Mouse (Mus musculus): ENCODE results near the gene Fuca1. TPM values are rescaled to one million over a fixed set of nuclear protein-coding genes. Genes with fewer than 3 reads are reported as not detected.

Gene Fuca1
- polyA plus RNA-seq, 1 experiment from 2014 or later: 58.8 TPM

DNA sequence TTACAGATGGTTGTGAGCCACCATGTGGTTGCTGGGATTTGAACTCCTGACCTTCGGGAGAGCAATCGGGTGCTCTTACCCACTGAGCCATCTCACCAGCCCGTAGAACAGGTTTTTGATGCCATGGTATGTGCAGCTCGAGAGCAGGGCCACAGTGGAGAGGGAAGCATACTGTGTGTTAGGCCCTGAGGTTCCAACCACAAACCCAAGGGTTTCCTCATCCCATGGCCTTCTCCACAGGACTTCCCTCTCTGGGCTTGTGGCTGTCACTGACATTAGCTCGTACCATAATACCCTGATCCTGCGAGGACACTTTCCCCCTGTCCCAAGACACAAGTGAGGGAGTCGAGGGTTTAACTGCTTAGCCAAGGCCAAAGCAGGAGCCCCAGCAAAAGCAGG lies 21.5 kb upstream of the Fuca1 start:
- H3K4me2 ChIP-seq (ENCODE audit: low read length): no peak overlapping the region
- ATAC-seq: no peak
- WGBS: 87% methylated on average over 7 of the region's 7 CpGs
- no peak overlapping the region for H3K27ac ChIP-seq (ENCODE audit: low read length)
- H3K27me3 ChIP-seq (replicated peaks; ENCODE audit: control insufficient read depth, insufficient read depth, low read length): no peaks in the 10 kb centered on the region
- no peak overlapping the region for H3K9ac ChIP-seq (replicated peaks; ENCODE audit: low read depth, low read length)
- no peak overlapping the region for H3K4me3 ChIP-seq (replicated peaks; ENCODE audit: low read length)
- H3K36me3 ChIP-seq (ENCODE audit: control insufficient read depth, insufficient read depth): no peaks in the 10 kb centered on the region
- no peaks in the 10 kb centered on the region for H3K9me3 ChIP-seq (ENCODE audit: control insufficient read depth, low read length)
- no peaks in the 10 kb centered on the region for H3K4me1 ChIP-seq (replicated peaks; ENCODE audit: control insufficient read depth, insufficient read depth, low read length)

DNA sequence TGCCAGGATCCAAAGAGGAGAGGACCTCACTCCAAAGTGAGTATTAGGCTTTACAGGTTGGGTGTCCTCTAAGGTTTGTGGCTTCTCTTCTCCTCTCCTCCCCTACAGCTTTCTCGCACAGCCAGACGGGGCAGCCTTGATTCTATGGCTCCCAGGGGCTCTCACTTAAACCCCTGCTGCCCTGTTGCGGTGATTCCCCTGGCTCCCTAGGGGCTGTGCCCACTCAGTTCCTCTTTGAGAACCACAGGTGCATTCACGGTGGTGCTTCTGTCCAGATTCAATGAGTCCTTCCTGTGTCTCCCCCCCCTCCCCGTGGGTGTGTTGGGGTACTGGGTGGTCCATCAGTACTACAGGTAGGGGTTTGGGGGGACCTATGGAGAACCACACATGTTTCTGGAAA lies 20.5 kb upstream of the Fuca1 start:
- no peak for ATAC-seq
- H3K4me2 ChIP-seq (ENCODE audit: low read length): no peak overlapping the region
- H3K27ac ChIP-seq (ENCODE audit: low read length): no peak overlapping the region
- no peak overlapping the region for H3K4me3 ChIP-seq (replicated peaks; ENCODE audit: low read length)
- H3K36me3 ChIP-seq (ENCODE audit: control insufficient read depth, insufficient read depth): no peaks in the 10 kb centered on the region
- no peaks in the 10 kb centered on the region for H3K4me1 ChIP-seq (replicated peaks; ENCODE audit: control insufficient read depth, insufficient read depth, low read length)
- H3K9ac ChIP-seq (replicated peaks; ENCODE audit: low read depth, low read length): no peak overlapping the region
- H3K9me3 ChIP-seq (ENCODE audit: control insufficient read depth, low read length): no peaks in the 10 kb centered on the region
- no peaks in the 10 kb centered on the region for H3K27me3 ChIP-seq (replicated peaks; ENCODE audit: control insufficient read depth, insufficient read depth, low read length)
- 89% methylated on average over 5 of the region's 5 CpGs for WGBS

DNA sequence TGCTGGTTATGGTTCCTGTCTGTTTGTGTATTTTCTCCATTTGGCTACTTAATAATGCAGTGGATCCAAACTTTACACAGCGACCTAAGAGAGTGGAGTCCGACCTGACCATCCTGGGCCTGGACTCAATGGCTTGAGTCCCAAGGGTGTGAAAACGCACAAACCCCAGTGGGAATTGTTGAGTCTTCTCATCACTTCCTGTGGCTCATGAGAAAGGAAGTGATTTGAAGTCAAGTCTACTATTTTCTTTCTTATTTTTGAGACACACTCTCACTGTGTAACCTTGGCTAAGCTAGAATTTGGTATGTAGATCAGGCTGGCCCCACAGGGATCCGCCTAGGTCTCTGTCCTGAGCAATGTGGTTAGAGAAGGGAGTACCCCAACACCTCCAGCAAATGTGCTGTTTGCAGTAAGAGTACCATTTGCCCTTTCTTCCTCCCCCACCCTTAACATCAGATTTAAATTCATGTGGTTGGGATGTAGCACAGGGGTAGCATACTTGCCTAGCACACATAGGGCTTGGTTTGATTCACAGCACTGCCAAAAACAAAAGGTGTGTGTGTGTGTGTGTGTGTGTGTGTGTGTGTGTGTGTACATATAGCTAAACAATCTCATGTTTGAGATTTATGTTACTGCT lies 17.8 kb upstream of the Fuca1 start:
- no peak overlapping the region for H3K4me2 ChIP-seq (ENCODE audit: low read length)
- H3K4me1 ChIP-seq (replicated peaks; ENCODE audit: control insufficient read depth, insufficient read depth, low read length): no peaks in the 10 kb centered on the region
- H3K27me3 ChIP-seq (replicated peaks; ENCODE audit: control insufficient read depth, insufficient read depth, low read length): no peaks in the 10 kb centered on the region
- no peak for ATAC-seq
- H3K9ac ChIP-seq (replicated peaks; ENCODE audit: low read depth, low read length): no peak overlapping the region
- H3K27ac ChIP-seq (ENCODE audit: low read length): no peak overlapping the region
- H3K9me3 ChIP-seq (ENCODE audit: control insufficient read depth, low read length): no peaks in the 10 kb centered on the region
- H3K4me3 ChIP-seq (replicated peaks; ENCODE audit: low read length): no peak overlapping the region
- H3K36me3 ChIP-seq (ENCODE audit: control insufficient read depth, insufficient read depth): no peaks in the 10 kb centered on the region
- 89% methylated on average over 4 of the region's 4 CpGs for WGBS

DNA sequence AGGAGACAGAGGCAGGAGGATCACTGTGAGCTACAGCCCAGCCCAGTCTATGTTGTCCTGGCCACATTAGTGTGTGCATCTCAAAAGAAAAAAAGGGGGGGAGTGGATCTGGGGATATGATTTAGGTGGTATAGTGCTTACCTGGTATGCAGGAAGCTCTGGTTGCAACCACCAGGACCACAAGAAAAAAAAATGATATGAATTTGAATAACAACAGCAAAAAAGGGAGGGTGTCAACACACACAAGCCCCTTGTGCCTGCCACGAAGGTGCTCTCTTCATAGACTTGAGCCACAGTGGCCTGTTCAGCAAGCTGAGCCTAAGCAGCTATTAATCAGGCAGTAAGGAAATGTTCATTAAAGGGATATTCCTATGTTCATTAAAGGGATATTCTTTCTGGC lies 15.7 kb upstream of the Fuca1 start:
- no peak overlapping the region for H3K4me2 ChIP-seq (ENCODE audit: low read length)
- no peak for ATAC-seq
- 65% methylated on average over 1 of the region's 1 CpGs for WGBS
- H3K27me3 ChIP-seq (replicated peaks; ENCODE audit: control insufficient read depth, insufficient read depth, low read length): no peaks in the 10 kb centered on the region
- no peak overlapping the region for H3K9ac ChIP-seq (replicated peaks; ENCODE audit: low read depth, low read length)
- H3K36me3 ChIP-seq (ENCODE audit: control insufficient read depth, insufficient read depth): no peaks in the 10 kb centered on the region
- no peaks in the 10 kb centered on the region for H3K9me3 ChIP-seq (ENCODE audit: control insufficient read depth, low read length)
- H3K27ac ChIP-seq (ENCODE audit: low read length): no peak overlapping the region
- H3K4me3 ChIP-seq (replicated peaks; ENCODE audit: low read length): no peak overlapping the region
- no peaks in the 10 kb centered on the region for H3K4me1 ChIP-seq (replicated peaks; ENCODE audit: control insufficient read depth, insufficient read depth, low read length)

DNA sequence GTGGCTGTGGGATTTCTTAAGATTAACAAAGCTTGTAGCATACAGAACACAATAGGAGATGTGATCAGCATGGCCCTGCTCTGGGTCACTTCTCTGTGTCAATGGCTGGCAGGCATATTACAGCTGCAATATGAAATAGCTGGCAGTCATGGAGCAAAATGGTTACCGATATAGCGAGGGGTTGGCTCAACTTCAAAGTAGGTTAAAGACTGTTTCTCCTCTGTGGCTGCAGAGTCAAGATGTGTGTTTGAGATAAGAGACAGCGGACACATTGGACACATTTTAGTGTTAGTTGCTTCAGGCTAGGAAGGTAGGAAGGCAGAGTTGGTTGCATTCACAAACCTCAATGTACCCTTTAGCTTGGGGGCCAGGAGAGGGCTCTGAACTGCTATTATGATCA lies 13.9 kb upstream of the Fuca1 start:
- no peak overlapping the region for H3K4me3 ChIP-seq (replicated peaks; ENCODE audit: low read length)
- H3K36me3 ChIP-seq (ENCODE audit: control insufficient read depth, insufficient read depth): no peaks in the 10 kb centered on the region
- WGBS: 83% methylated on average over 3 of the region's 3 CpGs
- H3K4me2 ChIP-seq (ENCODE audit: low read length): no peak overlapping the region
- no peak for ATAC-seq
- H3K9me3 ChIP-seq (ENCODE audit: control insufficient read depth, low read length): no peaks in the 10 kb centered on the region
- H3K9ac ChIP-seq (replicated peaks; ENCODE audit: low read depth, low read length): no peak overlapping the region
- H3K27ac ChIP-seq (ENCODE audit: low read length): no peak overlapping the region
- H3K4me1 ChIP-seq (replicated peaks; ENCODE audit: control insufficient read depth, insufficient read depth, low read length): no peaks in the 10 kb centered on the region
- H3K27me3 ChIP-seq (replicated peaks; ENCODE audit: control insufficient read depth, insufficient read depth, low read length): no peaks in the 10 kb centered on the region

DNA sequence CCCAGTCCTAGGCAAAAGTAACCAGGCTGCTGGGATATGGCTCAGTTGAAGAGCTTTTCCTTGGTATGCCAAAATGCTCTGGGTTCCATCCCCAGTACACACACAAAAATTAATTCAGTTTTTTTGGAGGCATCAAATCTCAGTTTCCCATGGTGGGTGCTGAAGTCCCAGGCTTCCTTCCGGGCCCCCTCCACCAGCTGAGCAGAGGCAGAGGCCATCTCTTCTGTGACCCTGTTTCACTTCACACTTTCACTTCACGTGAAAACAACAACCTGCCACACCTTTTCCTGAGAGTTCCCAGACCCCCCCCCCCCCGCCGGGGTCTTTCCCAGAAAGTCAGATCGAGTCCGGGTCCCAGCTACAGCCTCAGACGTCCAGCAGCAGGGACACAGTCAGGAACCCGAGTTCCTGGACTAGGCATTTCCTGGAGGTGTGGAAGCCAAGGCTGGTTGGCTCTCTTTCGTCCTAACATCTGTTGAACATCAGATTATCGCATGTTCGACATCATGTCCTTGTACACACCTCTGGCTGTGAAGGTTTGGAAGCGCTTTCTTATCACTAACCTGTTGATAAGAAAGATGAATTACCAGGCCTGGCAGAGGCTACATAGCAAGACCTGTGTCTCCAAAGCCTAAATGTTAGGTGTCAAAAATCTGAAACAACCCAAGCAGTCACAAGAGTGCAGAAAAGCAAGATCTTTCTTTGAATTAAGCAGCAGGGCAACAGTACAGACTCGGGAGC lies 11.0 kb upstream of the Fuca1 start:
- no peak overlapping the region for H3K27ac ChIP-seq (ENCODE audit: low read length)
- no peaks in the 10 kb centered on the region for H3K9me3 ChIP-seq (ENCODE audit: control insufficient read depth, low read length)
- WGBS: 79% methylated on average over 13 of the region's 13 CpGs
- H3K36me3 ChIP-seq (ENCODE audit: control insufficient read depth, insufficient read depth): no peaks in the 10 kb centered on the region
- no peak overlapping the region for H3K9ac ChIP-seq (replicated peaks; ENCODE audit: low read depth, low read length)
- peaks cover 4% of the 10 kb centered on the region; the same call in 1 of the 2 replicates for H3K4me1 ChIP-seq (replicated peaks; ENCODE audit: control insufficient read depth, insufficient read depth, low read length)
- H3K4me2 ChIP-seq (ENCODE audit: low read length): no peak overlapping the region
- H3K4me3 ChIP-seq (replicated peaks; ENCODE audit: low read length): no peak overlapping the region
- no peak for ATAC-seq
- no peaks in the 10 kb centered on the region for H3K27me3 ChIP-seq (replicated peaks; ENCODE audit: control insufficient read depth, insufficient read depth, low read length)

DNA sequence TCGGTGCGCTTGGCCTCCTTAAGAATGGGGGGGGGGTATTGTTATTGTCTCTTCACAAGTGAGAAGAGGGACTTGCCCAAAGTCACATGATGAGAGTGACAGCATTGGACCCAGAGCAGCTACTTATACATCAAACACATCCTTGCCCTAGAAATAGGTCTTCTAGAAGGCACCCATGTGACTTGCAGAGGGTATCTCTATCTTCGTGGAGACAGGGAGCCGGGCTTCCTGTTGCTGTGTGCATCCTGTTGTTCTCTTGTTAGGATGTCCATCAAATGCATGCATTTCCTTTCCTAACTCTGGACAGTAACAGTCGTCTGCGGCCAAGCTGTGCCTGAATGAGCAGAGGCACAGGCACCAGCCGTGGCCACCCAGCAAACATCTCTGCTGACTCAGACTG lies 9.0 kb upstream of the Fuca1 start:
- WGBS: 72% methylated on average over 7 of the region's 7 CpGs
- no peak overlapping the region for H3K4me2 ChIP-seq (ENCODE audit: low read length)
- H3K9ac ChIP-seq (replicated peaks; ENCODE audit: low read depth, low read length): no peak overlapping the region
- H3K4me3 ChIP-seq (replicated peaks; ENCODE audit: low read length): no peak overlapping the region
- no peak overlapping the region for H3K27ac ChIP-seq (ENCODE audit: low read length)
- ATAC-seq: no peak
- peaks cover 4% of the 10 kb centered on the region; the same call in 1 of the 2 replicates for H3K4me1 ChIP-seq (replicated peaks; ENCODE audit: control insufficient read depth, insufficient read depth, low read length)
- no peaks in the 10 kb centered on the region for H3K36me3 ChIP-seq (ENCODE audit: control insufficient read depth, insufficient read depth)
- no peaks in the 10 kb centered on the region for H3K9me3 ChIP-seq (ENCODE audit: control insufficient read depth, low read length)
- H3K27me3 ChIP-seq (replicated peaks; ENCODE audit: control insufficient read depth, insufficient read depth, low read length): no peaks in the 10 kb centered on the region

DNA sequence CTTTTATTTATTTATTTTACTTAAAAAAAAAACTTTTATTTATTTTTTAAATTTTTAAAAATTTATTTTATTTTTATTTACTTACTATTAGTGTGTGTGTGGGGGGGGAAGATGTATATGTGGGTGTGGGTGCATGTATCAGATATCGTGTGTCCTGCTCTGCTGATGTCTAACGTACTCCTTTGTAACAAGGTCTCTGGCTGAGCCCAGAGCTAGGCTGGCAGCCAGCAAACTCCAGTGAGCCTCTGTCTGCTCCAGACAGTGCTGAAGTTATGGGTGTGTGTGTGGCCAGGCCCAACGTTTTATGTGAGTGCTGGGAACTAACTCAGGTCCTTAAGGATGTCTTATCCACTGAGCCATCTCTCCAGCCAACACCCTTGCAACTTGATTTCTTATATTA lies 8.4 kb upstream of the Fuca1 start:
- Histone ChIP-seq H3K4me1 (replicated peaks; ENCODE audit: control insufficient read depth, insufficient read depth, low read length) (peaks cover 4% of the 10 kb centered on the region; the same call in 1 of the 2 replicates), H3K9me3 (ENCODE audit: control insufficient read depth, low read length) (no peaks in the 10 kb centered on the region), H3K27me3 (replicated peaks; ENCODE audit: control insufficient read depth, insufficient read depth, low read length) (no peaks in the 10 kb centered on the region), H3K4me2 (ENCODE audit: low read length) (no peak overlapping the region), H3K36me3 (ENCODE audit: control insufficient read depth, insufficient read depth) (no peaks in the 10 kb centered on the region), H3K4me3 (replicated peaks; ENCODE audit: low read length) (no peak overlapping the region), H3K27ac (ENCODE audit: low read length) (no peak overlapping the region), H3K9ac (replicated peaks; ENCODE audit: low read depth, low read length) (no peak overlapping the region)
- ATAC-seq: no peak
- WGBS: 41% methylated on average over 3 of the region's 3 CpGs

DNA sequence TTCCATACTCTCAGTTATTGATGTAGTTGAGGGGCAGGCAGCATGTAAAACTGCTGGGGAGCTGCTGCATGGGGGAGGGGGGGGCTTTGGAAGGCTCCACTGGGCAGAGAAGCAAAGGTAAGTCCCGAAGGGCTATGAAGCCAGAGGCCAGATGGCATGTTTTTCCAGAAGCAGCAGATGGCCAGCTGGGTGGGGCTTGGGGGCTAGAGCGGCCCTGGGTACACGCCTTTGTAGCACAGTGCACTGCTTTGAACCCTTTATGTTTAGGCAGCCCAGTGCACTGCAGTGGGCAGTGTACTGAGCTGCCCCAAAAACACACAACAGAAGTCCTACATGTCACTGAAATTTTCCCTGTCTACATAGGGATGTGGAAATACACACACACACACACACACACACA lies 7.7 kb upstream of the Fuca1 start:
- ATAC-seq: peak; percentile 57; the same call in 1 of the 2 replicates
- Histone ChIP-seq H3K9ac (replicated peaks; ENCODE audit: low read depth, low read length) (no peak overlapping the region), H3K4me1 (replicated peaks; ENCODE audit: control insufficient read depth, insufficient read depth, low read length) (peaks cover 4% of the 10 kb centered on the region; the same call in 1 of the 2 replicates), H3K27ac (ENCODE audit: low read length) (no peak overlapping the region), H3K9me3 (ENCODE audit: control insufficient read depth, low read length) (no peaks in the 10 kb centered on the region), H3K4me2 (ENCODE audit: low read length) (no peak overlapping the region), H3K36me3 (ENCODE audit: control insufficient read depth, insufficient read depth) (no peaks in the 10 kb centered on the region), H3K4me3 (replicated peaks; ENCODE audit: low read length) (no peak overlapping the region), H3K27me3 (replicated peaks; ENCODE audit: control insufficient read depth, insufficient read depth, low read length) (no peaks in the 10 kb centered on the region)
- WGBS: 44% methylated on average over 3 of the region's 3 CpGs

All from forebrain, embryonic 16.5 days (tissue).